Mouse (Mus musculus): ENCODE data around the gene Pdzd9.
A peak's percentile ranks its signal among the peaks of the same experiment; 100 is the strongest.

The Pdzd9 gene

DNA sequence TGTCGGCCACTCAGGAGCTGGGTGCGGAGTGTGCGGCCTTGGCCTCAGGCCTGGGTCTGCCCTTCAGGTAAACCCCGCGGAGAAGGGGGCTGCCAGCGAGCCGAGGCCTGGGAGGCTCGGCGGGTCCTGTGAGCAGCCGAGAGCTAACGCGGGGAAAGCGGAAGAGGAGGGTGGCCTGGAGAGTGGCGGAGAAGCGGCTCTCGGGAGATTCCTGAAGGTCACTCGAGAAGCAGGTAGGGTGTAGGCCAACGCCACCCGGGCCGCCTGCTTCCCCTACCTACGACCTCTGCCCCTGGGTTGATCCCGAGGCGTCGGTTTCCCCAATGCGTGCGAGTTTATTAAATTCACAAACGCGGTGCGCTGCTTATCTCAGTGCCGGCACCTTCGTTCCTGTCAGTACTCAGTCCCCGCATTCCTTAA, 34.8 kb downstream of the Pdzd9 start:
- no peak for DNase-seq (ENCODE audit: low read depth, low spot score)

DNA sequence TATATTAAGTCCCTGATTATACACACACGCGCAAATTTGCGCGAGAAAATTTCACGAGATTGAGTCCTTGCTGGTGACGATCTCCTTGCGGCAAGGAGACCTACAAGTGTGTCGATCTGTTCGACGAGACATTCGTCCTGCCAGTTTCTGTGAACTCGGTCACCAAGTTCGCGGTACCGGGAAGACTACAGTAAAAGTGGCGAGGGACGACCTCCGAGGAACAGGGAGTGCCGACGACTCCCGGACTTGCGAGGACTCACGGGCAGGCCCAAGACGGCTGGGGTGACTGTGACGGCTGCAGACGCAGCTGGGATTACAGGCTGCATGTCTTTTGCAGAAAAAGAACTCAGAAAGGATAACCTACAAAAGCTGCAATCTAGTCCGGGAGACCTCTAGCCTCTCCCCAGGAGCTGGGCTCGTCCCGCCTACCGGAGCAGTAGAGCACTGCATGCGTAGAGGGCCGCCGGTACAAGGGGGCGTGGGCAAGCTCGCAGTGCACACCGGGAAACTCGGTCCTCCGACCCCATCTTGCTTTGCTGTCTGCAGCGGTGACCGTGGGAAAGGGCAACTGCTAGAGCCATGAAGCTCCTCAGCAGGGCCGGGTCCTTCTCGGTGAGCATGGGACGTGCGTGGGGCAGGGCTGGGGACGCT, 35.3 kb downstream of the Pdzd9 start, which contains the start of gene Uqcrc2:
Gene Uqcrc2 (plus strand): TSS at position 466 of the 651 bp plus-strand sequence.
- DNase-seq (ENCODE audit: low read depth, low spot score): peak; percentile 91

DNA sequence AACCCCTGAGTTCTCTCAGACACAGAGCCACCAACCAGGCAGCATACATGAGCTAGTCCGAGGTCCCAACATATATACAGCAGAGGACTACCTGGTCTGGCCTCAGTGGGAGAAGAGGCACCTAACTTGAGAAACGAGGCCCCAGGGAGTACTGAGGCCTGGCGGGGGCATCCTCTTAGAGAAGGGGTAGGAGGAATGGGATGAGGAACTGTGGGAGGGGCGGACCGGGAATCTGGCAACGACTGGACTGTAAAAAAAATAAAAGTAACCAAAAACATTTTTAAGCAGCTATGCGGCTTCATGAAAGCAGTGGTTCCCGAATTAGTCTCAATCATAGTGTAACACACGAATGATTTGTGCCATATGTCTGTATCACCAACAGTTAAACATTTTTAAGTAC, 35.8 kb downstream of the Pdzd9 start:
- no peak for DNase-seq (ENCODE audit: low read depth, low spot score)

DNA sequence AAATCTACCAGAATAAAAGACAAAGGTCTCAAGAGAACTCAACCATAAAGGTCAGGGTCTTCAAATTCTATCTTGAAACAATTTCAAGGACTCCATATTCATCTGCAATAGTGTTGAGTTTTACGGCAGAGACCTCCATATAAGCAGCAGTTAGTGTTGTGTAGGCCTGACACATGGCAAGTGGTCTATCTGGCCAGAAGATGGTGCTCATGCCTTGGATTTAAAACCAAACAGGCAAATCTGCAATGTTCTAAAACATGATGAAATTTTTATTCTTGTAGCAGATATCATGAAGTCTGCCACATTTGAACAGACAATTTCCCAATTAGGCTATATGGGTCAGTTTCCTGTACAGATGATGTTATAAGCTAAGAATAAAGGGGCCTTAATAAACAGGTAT, 37.6 kb downstream of the Pdzd9 start:
- peak; percentile 68 for DNase-seq (ENCODE audit: low read depth, low spot score)

DNA sequence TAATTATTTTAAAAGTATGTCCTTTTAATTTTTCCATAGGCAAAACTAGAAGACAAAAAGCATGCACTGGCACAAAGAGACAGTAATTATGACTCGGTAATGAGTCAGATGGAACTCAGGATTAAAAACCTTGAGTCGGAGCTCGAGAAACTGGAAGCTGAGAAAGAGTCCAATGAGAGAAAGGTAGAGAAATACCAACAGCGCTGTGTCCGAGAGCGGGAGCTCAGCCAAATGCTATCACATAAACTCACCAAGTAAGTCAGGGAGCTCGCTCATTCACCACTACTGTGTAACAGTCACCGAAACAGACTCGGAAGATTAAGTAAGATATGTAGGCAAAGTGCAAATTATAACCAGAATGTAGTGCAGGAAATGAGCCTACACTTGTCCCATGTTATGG, 49.3 kb downstream of the Pdzd9 start:
- DNase-seq (ENCODE audit: low read depth, low spot score): no peak

DNA sequence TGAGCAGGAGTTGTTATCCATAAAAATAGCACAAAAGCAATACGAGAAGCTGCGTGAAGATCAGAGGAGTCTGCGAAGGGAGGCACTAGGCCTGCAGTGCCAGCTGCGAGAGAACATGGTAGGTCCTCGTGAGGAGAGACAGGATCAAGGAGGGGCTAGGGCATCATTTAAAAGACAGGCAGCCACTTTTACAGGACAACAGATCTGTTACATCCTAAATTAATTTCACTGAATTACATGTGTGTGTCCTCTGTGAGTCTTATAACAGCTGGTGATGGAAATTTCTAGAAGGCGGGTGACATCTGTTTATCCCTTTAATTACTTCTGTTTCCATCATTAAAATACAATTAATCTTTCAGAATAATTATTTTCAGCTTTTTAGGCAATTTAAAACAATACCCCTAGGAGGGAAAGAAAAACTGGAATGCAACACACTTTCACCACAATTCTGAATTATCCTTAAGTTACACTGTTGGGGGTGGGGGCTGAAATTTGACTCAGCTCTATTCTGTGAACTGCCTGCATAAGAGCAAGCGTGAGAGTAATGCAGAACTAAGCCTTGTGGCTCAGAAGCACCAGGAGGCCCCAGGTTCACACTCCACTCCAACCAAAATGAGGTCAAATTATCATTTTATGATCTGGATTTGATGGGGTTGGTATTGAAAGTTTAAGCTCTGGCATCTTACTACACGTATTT, 49.9 kb downstream of the Pdzd9 start:
- DNase-seq (ENCODE audit: low read depth, low spot score): no peak
